Comparison of ENCODE assay signal across 7 mouse cellular contexts in genomic region chr2:30845152-30846070, GRCm38 (mm10). TPM values are rescaled to one million over a fixed set of nuclear protein-coding genes. Genes with fewer than 3 reads are reported as not detected.
A peak's percentile ranks its signal among the peaks of the same experiment; 100 is the strongest.
DNase-seq lines count a peak whose midpoint lies in the region; ATAC-seq and TF ChIP-seq lines count a peak whose summit lies in the region.

No protein-coding gene starts in this region.

- WGBS in forebrain, embryonic 13.5 days = 1% methylated on average over 80 of the region's 80 CpGs
- WGBS in kidney, postnatal 0 days = under 1% methylated on average over 80 of the region's 80 CpGs
- 1% methylated on average over 73 of the region's 80 CpGs for WGBS in midbrain, embryonic 15.5 days

- peak overlapping the region; percentile 54 for H3K4me3 ChIP-seq in forebrain, embryonic 13.5 days
- peak overlapping the region; percentile 63 for H3K4me3 ChIP-seq in kidney, postnatal 0 days (replicated peaks; ENCODE audit: low read depth, low read length)
- H3K4me3 ChIP-seq in midbrain, embryonic 15.5 days = peak overlapping the region; percentile 41

- no peaks in the 10 kb centered on the region for H3K9me3 ChIP-seq in forebrain, embryonic 13.5 days (replicated peaks)
- no peaks in the 10 kb centered on the region for H3K9me3 ChIP-seq in kidney, postnatal 0 days (replicated peaks; ENCODE audit: low read length)
- no peaks in the 10 kb centered on the region for H3K9me3 ChIP-seq in midbrain, embryonic 15.5 days

- 0 out of 2 replicates have a peak, but pooled peaks have one; percentile 2 for TF ChIP-seq CTCF in kidney, postnatal 0 days (IDR thresholded peaks at IDR 0.05; ENCODE audit: low read depth)

- H3K27ac ChIP-seq in forebrain, embryonic 13.5 days = no peak overlapping the region
- no peak overlapping the region for H3K27ac ChIP-seq in kidney, postnatal 0 days
- no peak overlapping the region for H3K27ac ChIP-seq in midbrain, embryonic 15.5 days

- peaks cover 15% of the 10 kb centered on the region for H3K4me1 ChIP-seq in forebrain, embryonic 13.5 days
- H3K4me1 ChIP-seq in kidney, postnatal 0 days (replicated peaks; ENCODE audit: insufficient read depth, low read length) = no peaks in the 10 kb centered on the region; the same call in 1 of the 2 replicates
- H3K4me1 ChIP-seq in midbrain, embryonic 15.5 days = peaks cover 7% of the 10 kb centered on the region

- peak; percentile 33 for DNase-seq in urinary bladder, adult 2 months (ENCODE audit: low spot score)
- DNase-seq in urinary bladder, postnatal 25 days (ENCODE audit: low spot score) = no peak
- DNase-seq in kidney, postnatal 0 days (ENCODE audit: low spot score) = peak; percentile 34
- DNase-seq in layer of hippocampus, adult 9-11 months = no peak
- no peak for DNase-seq in spleen, postnatal 4 days (ENCODE audit: low spot score in 2 of 2)

- no peak for ATAC-seq in forebrain, embryonic 13.5 days
- peak; percentile 62 for ATAC-seq in kidney, postnatal 0 days (replicated peaks; ENCODE audit: low FRiP score, low read depth)
- ATAC-seq in midbrain, embryonic 15.5 days (replicated peaks) = no peak

- peak overlapping the region; percentile 84 for H3K4me2 ChIP-seq in forebrain, embryonic 13.5 days
- H3K4me2 ChIP-seq in kidney, postnatal 0 days (ENCODE audit: low read length) = peak overlapping the region; percentile 92
- H3K4me2 ChIP-seq in midbrain, embryonic 15.5 days = peak overlapping the region; percentile 74

- no peaks in the 10 kb centered on the region for H3K36me3 ChIP-seq in forebrain, embryonic 13.5 days (ENCODE audit: poor library complexity, severe bottlenecking)
- H3K36me3 ChIP-seq in kidney, postnatal 0 days (ENCODE audit: insufficient read depth, low read length) = no peaks in the 10 kb centered on the region
- H3K36me3 ChIP-seq in midbrain, embryonic 15.5 days (replicated peaks) = no peaks in the 10 kb centered on the region

- peaks cover 38% of the 10 kb centered on the region for H3K27me3 ChIP-seq in forebrain, embryonic 13.5 days
- H3K27me3 ChIP-seq in kidney, postnatal 0 days (ENCODE audit: insufficient read depth, low read length) = no peaks in the 10 kb centered on the region
- peaks cover 25% of the 10 kb centered on the region for H3K27me3 ChIP-seq in midbrain, embryonic 15.5 days (replicated peaks)

- H3K9ac ChIP-seq in forebrain, embryonic 13.5 days = peak overlapping the region; percentile 74
- H3K9ac ChIP-seq in kidney, postnatal 0 days (ENCODE audit: low read depth, low read length) = peak overlapping the region; percentile 62
- H3K9ac ChIP-seq in midbrain, embryonic 15.5 days = peak overlapping the region; percentile 37; the same call in 1 of the 2 replicates

RNA-seq across cellular contexts. Expression of gene Prrx2, which starts 10.6 kb away (rescaled TPM):
- polyA plus RNA-seq in urinary bladder, adult 2 months (2012; rRNA removed) = 16.4 and 21.9 TPM in 2 replicates
- 1.8 and 3.0 TPM in 2 replicates for polyA plus RNA-seq in forebrain, embryonic 13.5 days (2015; fragmentation: Nextera tagmentation; extraction: Ambion mirVana)
- polyA plus RNA-seq in kidney, postnatal 0 days (2015; fragmentation: Nextera tagmentation; extraction: Ambion mirVana) = 5.8 and 6.9 TPM in 2 replicates
- polyA plus RNA-seq in midbrain, embryonic 15.5 days (2015; fragmentation: Nextera tagmentation; extraction: Ambion mirVana) = 3.7 and 4.0 TPM in 2 replicates

RNA-seq across cellular contexts. Expression of gene Asb6, which starts 15.3 kb away (rescaled TPM):
- polyA plus RNA-seq in urinary bladder, adult 2 months (2012; rRNA removed) = 26.0 and 27.0 TPM in 2 replicates
- polyA plus RNA-seq in forebrain, embryonic 13.5 days (2015; fragmentation: Nextera tagmentation; extraction: Ambion mirVana) = 39.4 and 43.4 TPM in 2 replicates
- polyA plus RNA-seq in kidney, postnatal 0 days (2015; fragmentation: Nextera tagmentation; extraction: Ambion mirVana) = 26.1 and 26.9 TPM in 2 replicates
- 44.9 and 47.5 TPM in 2 replicates for polyA plus RNA-seq in midbrain, embryonic 15.5 days (2015; fragmentation: Nextera tagmentation; extraction: Ambion mirVana)

RNA-seq across cellular contexts. Expression of gene Ntmt1, which starts 37.8 kb away (rescaled TPM):
- polyA plus RNA-seq in urinary bladder, adult 2 months (2012; rRNA removed) = 32.8 and 44.1 TPM in 2 replicates
- polyA plus RNA-seq in forebrain, embryonic 13.5 days (2015; fragmentation: Nextera tagmentation; extraction: Ambion mirVana) = 120 and 127 TPM in 2 replicates
- 77.4 and 81.4 TPM in 2 replicates for polyA plus RNA-seq in kidney, postnatal 0 days (2015; fragmentation: Nextera tagmentation; extraction: Ambion mirVana)
- polyA plus RNA-seq in midbrain, embryonic 15.5 days (2015; fragmentation: Nextera tagmentation; extraction: Ambion mirVana) = 122 and 123 TPM in 2 replicates

RNA-seq across cellular contexts. Expression of gene 1700001O22Rik, which starts 42.0 kb away (rescaled TPM):
- polyA plus RNA-seq in urinary bladder, adult 2 months (2012; rRNA removed) = 1.5 TPM in 2 replicates
- 3.8 and 4.5 TPM in 2 replicates for polyA plus RNA-seq in forebrain, embryonic 13.5 days (2015; fragmentation: Nextera tagmentation; extraction: Ambion mirVana)
- 4.6 TPM in 2 replicates for polyA plus RNA-seq in kidney, postnatal 0 days (2015; fragmentation: Nextera tagmentation; extraction: Ambion mirVana)
- 1.2 and 1.7 TPM in 2 replicates for polyA plus RNA-seq in midbrain, embryonic 15.5 days (2015; fragmentation: Nextera tagmentation; extraction: Ambion mirVana)

Comparison
In these comparisons a context has a peak if more than half of its experiments do, and no peak if none do; other contexts are left out.
1. DNase-seq: peak in urinary bladder, adult 2 months (single experiment) and kidney, postnatal 0 days (single experiment); none in urinary bladder, postnatal 25 days (single experiment), layer of hippocampus, adult 9-11 months (single experiment) and spleen, postnatal 4 days (0 of 2).
2. Peak in every context shown above with its lines, with median percentiles within 50 percentile points of each other: H3K4me2 ChIP-seq, H3K4me3 ChIP-seq and H3K9ac ChIP-seq.